Mouse (Mus musculus) layer of hippocampus, adult 8-10 months (tissue): ENCODE results near the gene BC048562. TPM values are rescaled to one million over a fixed set of nuclear protein-coding genes. Genes with fewer than 3 reads are reported as not detected.
A peak's percentile ranks its signal among the peaks of the same experiment; 100 is the strongest.

Experiments used
- DNase-seq, 2 experiments: peaks; one replicate each; pipeline ENCODE4 v3.0.0; 2022; ENCODE audit warnings: low spot score in 2 of 2
- total RNA-seq, 4 experiments: library from RNA; stranded (reverse); gene quantifications; 2 replicates each; pipeline ENCODE4 v1.2.4; 2022

Gene BC048562
- total RNA-seq, 4 experiments from 2014 or later: not detected

DNA sequence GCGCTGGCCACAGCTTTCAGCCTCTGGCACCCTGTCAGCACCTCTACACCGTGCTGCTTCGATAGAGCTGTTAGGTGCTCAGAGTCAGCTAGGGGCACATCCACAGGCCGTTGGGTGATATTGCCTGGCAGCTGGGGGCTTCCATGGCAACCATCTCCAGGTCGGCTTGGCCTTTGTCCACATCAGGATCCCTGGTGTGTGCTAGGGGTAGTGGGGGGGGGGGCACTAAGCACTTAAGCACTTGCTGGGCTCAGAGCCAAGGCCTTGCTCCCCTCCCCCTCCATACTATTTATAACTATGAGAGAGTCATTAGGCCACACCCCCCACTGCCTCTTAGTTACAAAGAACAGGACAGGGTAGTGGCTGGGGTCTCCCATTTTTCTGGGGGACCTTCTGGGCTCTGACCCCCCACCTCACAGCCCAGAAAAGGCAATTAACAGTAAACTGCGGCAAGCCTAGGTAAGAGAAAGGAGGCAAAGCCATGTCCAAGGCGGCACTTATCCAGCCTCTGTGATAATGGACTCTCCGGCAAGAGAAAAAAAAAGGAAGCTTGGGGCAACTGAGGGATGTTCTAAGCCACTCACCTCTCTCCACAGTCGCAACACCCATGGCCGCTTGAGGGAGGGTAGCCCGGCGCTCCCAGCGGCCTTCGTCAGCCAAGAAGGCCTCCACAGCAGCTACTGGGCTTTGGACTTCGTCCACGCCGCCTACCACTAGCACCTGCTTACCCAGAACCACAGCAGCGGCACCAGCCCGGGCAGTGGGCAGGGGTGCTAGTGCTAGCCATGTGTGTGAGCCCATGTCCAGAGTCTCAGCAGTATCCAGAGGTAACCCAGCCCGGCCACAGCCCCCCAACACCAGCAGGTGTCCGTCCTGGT lies 14.2 kb downstream of the BC048562 start:
- peak in 1 of 2 experiments; percentile 38 for DNase-seq

DNA sequence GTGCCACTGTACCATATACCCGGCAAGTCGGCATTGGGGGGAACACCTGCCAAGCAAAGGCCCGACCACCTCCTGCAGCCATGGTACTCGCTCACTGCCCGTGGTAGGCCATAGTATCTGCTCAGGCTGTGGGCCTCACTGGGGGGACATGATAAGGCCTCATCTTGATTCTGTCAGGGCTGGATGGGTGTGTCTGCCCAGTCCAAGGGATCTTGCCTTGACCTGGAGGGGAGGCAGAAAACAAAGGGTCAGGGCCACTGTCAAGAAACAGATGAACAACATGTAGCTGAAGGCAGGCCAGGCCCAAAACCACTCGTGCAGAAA lies 14.8 kb downstream of the BC048562 start:
- DNase-seq: no peak

DNA sequence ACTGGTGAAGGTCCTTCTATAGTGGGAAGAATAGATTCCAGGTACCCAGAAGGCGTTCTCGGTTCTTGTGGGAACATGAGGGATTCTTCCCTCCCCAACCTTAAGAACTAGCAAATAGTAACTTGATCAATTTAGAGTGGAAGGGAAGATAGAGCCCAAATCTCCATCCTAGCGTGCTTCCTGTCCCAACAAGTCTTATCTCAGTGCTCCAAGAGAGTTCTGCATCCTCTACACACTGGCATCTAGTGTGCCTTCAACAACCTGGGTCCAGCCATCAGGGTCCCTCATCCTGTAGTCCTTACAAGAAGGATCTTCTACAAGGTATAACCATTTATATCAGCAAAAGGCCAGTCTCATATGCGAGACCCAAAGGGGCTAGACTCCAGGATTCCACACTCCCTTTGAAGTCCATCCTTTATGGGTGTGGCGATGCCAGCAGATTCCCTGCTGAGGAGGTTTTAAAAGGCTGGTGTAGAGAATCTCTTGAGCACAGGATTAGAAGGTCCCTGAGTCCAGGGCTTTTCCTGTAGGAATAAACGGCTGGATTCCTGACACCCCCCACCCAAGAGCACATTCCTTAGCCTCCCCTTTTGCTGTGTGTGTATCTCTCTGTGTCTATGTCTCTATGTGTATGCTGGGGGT lies 15.4 kb downstream of the BC048562 start:
- no peak for DNase-seq

DNA sequence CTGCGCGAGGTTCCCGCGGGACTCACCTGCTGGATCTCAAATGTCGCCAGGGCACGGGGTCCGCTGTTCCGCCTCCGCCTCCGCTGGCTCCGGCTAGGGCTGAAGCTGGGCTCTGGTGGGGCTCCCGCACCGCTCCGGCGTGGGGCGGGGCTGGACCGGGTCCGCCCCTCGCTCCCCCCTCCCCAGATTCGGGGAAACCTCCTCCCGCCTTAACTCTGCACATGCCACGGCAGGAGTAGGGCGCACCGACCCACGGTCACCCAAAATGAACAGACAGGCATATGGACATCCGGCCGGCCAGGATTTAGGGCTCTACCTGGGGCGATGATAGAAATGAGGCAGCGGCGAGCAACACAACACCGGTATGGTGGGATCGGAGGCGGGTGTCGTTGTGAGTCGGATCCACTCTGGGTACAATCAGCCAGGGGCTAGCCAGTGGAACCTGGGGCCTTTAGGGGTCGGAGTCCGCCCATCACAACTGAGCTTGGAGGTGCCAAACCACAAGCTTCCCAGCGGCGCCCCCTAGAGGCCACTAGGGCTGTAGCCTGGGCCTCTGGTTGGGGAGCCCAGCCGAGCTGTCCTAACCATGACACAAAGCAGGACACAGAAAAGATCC lies 16.1 kb downstream of the BC048562 start:
- peak; percentile 71 to 85 for DNase-seq

DNA sequence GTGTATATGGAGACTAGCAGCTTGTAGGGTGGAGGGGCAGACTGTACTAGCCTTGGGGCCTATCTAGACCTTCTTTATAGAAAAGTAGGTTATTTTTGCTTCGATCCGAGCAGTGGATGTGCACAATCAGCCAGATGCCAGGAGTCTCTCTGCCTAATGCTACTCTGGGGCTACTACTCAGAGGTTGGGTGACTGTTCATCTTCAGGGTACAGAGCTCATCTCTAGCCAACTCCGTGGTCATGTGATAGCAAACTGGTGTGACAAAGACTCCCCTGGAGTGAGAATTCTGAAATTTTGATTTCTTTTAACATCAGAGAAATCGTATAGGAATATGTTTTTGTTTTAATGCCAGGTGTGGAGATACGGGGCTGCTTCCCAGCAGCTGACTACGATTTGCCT lies 16.6 kb downstream of the BC048562 start:
- DNase-seq: no peak

DNA sequence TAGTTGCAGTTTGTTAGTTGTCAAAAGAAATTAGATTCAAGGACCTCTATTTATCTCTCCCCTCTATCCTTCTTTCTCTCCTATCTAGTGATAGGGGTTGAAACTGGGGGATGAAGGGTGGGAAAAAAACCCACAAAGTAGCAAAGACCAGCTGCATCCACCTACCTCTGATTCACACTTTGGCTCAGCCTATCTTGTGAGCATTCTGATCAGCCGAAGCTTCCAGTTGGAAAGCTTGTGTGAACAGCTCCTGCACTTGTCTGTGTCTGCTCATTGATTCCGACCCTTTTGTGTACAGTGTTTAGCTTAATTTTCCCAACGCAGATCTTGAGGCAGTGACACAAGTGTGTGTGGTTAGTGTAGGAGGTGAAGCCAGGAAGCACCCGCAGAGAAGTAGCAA lies 17.2 kb downstream of the BC048562 start:
- DNase-seq: peak in 1 of 2 experiments; percentile 30

DNA sequence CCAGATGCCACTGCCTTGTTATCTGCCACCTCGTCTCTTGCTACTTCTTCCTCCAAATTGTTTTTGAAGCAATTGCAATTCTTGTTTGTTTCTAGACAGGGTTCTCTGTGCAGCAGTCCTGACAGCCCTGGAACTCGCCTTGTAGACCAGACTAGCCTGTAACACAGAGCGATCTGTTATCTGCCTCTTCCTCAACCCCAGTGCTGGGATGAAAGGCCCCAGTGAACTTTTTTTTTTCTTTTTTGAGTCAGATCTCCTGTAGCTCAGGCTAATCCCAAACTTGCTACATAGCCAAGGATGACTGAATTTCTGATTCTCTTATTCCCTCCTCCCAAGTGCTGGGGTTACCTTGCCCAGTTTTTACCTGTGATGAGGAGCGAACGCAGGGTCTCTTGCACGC lies 18.1 kb downstream of the BC048562 start:
- no peak for DNase-seq

DNA sequence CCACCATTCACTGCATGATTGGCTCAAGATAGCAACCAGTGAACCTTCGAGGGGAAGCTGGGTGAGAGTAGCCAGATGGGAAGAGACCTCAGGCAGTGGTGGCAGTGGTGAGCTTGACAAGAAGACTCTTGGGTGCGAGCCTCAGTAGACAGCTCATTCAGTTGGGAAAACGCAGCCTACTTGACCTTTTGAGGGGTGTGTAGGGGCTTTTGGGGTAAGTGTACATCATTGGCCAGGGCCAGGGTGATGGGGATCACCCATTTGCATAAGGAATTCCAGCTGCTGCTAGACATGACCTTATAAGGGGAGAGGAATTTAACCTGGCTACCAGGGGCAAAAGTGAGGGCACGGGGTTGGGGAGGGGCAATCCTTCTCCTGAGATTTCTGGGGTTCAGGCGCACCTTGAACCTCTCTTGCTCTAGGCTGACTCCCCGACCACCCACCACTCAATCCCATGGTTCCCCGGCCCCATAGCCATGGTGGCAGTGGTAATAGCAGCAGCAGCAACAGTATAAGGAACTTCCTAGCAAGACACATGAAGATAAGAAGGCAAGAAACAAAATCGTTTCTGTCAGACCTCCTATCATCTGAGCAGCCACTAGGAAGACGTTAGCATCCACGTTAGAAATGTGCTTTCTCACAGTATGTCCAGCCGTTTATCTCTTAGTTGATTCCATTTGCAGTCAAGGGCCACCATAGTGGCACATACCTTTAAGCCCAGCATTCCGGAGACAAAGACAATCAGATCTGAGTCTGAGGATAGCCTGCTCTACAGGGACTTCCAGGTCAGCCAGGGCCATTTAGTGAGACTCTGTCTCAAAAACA lies 19.7 kb downstream of the BC048562 start:
- no peak for DNase-seq

DNA sequence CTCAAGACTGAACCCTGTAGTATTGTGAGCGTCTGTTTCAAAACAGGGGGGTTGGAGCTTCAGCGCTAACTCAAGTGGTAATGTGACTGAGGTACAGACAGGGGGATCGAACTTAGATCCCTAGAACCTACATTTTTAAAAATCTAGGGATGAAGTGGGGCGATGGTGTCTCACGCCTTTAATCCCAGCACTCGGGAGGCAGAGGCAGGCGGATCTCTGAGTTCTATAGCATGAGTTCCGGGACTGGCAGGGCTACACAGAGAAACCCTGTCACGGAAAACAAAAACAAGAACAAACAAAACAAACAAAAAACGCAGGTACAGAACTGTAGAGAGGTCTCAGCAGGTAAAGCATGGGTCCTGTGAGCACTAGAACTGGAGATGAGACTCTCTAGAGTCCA lies 20.7 kb downstream of the BC048562 start:
- no peak for DNase-seq

DNA sequence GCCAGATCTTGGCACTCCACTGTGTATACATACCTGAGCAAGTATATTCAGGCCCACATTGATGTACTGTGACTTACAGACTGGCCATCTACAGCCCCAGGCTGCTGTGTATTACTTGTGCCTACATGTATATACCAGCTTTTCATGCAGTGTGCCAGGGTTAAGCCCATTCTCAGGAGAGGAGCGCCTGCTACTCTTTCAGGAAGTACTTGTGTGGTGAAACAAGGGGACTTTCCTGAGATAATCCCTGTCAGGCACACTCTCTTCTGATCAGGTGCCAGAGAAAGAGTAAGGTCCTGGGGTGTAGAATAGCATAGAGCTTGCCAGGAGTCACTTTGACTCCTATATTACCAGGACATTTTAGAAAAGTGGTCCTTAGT lies 23.6 kb downstream of the BC048562 start:
- DNase-seq: no peak

DNA sequence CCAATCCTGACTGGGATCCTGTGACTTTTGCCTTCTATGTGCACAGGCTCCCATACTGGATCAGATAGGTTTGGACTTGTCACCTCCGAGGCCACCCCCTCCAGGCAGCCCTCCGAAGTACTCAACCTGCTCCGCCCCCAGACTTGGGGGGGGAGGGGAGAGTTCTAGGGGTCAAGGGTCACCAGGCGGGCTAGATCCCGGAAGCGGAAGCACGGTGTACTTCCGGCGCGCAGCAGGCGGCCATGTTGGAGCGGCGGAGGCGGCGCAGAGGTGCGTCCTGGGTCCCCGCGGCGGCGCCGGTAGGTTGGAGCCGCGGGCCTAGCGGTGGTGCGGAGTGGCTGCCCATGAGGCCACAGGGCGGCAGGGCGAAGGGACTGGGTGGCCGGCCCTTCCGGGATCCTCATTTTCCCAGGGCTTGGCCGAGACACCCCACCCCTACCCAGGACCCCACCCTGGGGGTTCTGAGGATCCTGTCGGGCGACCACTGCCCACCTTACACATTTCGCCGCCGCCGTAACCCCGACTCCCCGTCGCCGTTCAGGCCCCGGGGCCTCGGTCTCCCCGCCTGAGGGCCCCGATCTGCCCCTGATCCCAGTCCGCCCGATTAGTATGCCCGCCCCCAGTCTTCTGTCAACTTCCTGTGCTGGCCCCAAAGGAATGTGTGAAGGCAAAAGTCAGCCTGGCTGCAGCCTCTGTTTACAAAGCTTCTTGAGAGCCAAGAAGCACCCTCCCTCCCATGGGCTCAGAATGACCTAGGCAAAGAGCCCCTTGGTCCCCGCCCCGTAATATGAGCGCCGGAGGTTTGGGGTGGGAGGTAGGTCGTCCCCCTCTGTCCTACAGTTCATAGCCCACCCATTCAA lies 24.3 kb downstream of the BC048562 start, which contains the start of gene Ccdc71:
Gene Ccdc71 (plus strand): TSS at position 209 of the 860 bp plus-strand sequence.
- peak; percentile 82 to 85 for DNase-seq

DNA sequence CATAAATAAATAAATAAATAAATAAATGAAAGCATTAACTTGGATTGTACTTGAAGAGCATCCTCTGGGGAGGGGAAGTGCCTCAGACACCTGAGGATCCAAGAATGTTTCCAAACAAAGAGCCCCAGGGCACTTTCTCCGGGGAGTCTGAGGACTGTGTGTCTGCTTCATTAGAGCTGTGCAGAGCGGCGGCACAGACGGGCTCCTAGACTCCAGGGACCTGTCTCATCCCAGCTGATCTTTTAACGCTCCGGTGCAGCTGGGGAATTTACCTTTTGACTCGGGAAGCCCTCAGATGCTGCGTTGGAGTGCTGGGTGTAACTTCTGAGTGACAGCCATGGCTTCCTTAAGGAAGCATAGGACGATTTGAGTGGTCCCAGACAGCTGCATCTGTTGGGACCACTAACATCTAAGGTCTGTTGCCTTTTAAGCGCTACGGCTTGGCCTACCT lies 24.9 kb downstream of the BC048562 start, which contains the start of gene Klhdc8b:
Gene Klhdc8b (minus strand): TSS at position 401 of the 451 bp plus-strand sequence.
- no peak for DNase-seq

DNA sequence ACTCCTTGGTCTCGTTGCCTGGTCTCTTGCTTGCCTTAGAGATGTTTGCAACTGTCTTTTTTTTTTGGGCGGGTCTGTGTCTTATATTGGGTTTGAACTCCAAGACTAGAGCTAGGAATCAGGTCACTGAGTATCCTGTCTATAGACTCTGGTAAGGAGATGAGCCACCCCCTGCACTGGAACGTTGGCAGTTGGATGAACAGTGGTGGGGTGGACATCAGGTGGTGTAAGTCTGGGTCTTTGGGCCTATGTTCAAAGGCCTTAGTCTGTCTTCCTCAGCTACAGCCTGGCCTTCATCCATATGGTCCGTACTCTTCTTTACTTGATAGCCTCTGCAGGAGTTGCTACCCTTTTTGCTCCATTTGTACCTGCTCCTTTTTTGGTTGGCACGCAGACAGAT lies 25.4 kb downstream of the BC048562 start:
- no peak for DNase-seq

DNA sequence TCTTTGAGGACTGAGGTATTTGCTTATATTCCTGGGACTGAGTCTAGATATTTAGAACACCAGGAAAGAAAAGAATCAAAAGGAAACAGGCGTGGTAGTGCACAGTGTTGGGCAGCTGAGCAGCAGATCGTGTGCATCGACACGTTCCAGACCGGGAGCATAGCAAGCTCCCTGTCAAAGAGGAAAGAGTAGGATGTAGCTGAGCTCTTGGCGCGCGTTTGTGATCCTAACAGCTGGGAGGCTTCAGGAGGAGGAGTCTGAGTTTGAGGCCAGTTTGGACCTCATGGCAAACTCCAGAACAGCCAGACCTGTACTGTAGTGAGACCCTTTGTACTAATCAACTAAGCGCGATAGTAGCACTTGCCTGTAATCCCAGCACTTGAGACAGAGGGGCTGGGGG lies 25.9 kb downstream of the BC048562 start:
- DNase-seq: no peak

DNA sequence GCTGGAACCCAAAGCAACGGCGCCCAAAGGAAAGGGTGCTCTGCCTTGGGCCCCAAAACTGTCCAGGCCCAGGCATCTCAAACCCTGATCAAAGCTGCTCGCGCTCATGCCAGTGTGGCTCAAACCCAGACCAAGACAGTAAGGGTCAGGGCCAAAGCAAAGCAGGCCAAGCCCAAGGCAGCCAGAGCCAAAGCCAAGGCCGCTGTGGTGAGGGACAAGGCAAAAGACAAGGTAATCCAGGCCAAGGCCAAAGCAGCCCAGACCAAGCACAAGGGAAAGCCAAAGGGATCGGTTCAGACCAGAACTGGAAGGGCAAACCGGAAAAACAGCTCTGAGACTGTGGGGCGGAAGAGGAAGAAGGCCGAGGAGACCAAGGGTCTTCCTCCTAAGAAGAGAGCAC lies 27.4 kb downstream of the BC048562 start:
- no peak for DNase-seq

DNA sequence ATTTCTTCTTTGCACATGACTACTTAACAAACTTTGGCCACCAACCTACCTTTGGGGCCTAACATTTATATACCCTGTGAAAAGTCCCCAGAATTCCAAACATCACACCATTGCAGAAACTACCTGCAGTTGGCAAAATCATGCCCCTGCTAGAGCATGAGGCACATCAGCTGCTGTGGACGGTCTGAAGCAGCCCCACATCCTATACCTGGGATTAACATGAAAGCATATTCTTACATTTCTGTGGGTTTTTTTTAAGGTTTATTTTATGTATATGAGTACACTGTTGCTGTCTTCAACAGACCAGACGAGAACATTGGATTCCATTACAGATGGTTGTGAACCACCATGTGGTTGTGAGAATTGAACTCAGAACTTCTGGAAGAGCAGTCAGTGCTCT lies 29.9 kb downstream of the BC048562 start:
- no peak for DNase-seq

DNA sequence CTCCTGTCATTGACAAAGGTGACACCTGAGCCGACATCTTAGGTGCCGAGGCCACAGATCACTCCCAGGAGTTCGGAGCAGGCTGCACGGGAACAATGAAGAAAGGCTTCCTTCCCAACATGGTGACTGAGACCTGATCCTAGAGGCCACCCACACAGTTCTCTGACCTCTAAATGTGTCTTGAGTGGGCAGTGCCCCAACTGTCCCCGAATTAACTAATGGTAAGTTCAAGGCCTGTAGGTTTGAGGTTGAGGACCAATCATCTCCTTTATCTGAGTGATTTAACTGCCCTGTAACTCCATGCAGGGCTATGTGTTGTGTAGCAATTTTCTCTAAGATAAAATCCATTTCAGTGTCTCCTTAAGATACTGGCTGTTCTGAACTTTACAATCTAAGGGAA lies 33.1 kb downstream of the BC048562 start:
- no peak for DNase-seq

DNA sequence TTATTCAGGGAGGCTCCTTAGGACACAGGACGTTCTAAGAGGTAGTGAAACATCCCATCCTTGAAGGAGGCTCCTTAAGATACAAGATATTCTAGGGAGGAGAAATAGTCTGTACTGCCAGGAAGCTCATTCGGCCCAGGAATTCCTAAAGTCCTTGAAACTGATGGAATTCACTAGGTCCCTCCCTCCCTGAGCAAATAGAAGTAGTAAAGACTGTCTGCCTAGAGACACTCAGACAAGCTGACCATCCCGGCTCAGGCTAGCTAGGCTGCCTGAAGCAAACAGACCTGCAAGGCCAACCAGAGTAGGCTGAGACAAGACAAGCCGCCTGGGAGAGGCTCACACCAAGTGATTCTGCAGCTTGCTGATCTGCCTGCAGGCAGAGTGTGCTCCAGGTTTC lies 33.6 kb downstream of the BC048562 start:
- no peak for DNase-seq

DNA sequence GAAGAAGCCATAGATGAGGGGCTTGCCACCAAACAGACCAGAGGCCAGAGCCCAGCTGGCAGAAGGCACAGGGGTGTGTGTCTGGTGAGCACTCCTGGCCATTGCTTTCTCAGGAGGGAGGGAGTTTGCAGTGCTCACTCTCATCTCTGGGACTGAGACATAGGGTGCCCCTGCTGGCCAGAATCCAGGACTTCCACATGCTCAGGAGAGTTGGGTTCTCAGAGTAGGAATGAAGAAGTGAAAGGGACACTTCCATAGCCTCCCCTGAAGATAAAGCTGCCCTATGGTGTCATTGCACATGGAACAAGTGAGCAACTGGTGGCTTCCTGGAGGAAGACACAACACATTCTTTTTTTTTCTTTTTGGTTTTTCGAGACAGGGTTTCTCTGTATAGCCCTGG lies 38.2 kb downstream of the BC048562 start:
- DNase-seq: no peak

DNA sequence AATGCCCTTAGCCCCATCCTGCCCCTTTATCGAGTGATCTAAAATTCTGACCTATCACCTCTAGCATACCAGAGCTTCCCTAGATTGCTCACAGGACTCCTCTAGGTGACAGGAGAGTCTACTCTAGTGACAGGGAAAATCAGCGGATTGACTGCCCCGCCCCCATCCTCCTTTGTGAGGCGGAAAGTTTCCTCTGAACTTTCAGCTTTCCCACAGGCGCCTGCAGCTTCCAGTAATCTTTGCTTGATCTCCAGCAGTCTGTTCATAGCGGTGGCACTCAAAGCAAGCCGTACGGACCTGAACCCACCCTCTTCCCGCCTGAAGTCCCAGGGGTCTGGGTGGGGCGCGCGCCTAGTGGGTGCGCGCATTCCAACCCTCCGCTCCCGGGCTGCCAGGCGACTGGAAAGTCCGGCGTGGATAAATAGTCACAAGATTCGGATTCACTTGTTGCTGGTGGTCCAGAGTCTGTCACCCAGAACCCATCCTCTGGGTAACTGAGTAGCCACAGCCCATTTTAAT lies 42.4 kb downstream of the BC048562 start:
- no peak for DNase-seq
